Mouse (Mus musculus): Measurements from ENCODE around the gene Pex5. TPM values are rescaled to one million over a fixed set of nuclear protein-coding genes. Genes with fewer than 3 reads are reported as not detected.

Gene Pex5
- polyA plus RNA-seq, 1 experiment from 2014 or later: 63.8 TPM

- H3K9ac ChIP-seq (replicated peaks; ENCODE audit: low read length): no peak overlapping the region
- no peaks in the 10 kb centered on the region for H3K36me3 ChIP-seq (ENCODE audit: control insufficient read depth, insufficient read depth, low read length)
- ATAC-seq (ENCODE audit: low FRiP score, low TSS enrichment) (no peak), DNase-seq (no peak)
- no peak overlapping the region for H3K4me3 ChIP-seq (replicated peaks; ENCODE audit: low read depth, low read length)
- H3K4me2 ChIP-seq (ENCODE audit: low read length): no peak overlapping the region
- H3K27me3 ChIP-seq (ENCODE audit: control insufficient read depth, insufficient read depth, low read length): no peaks in the 10 kb centered on the region
- 62% methylated on average over 1 of the region's 1 CpGs for whole genome bisulfite sequencing
- no peak overlapping the region for H3K27ac ChIP-seq (replicated peaks; ENCODE audit: low read depth, low read length)
- no peaks in the 10 kb centered on the region for H3K4me1 ChIP-seq (ENCODE audit: control insufficient read depth, insufficient read depth, low read length)
- H3K9me3 ChIP-seq (ENCODE audit: control insufficient read depth, low read length): no peaks in the 10 kb centered on the region
Observed at GRCm38 (mm10) chr6:124424068-124424498, 9.2 kb upstream of the Pex5 start.

GRCm38 (mm10) chr6:124418686-124419085, 3.8 kb upstream of the Pex5 start:
- 88% methylated on average over 3 of the region's 3 CpGs for WGBS
- DNase-seq: no peak
- H3K4me1 ChIP-seq (ENCODE audit: control insufficient read depth, insufficient read depth, low read length): peaks cover 7% of the 10 kb centered on the region; the same call in 1 of the 2 replicates
- H3K9ac ChIP-seq (replicated peaks; ENCODE audit: low read length): no peak overlapping the region
- H3K9me3 ChIP-seq (ENCODE audit: control insufficient read depth, low read length): no peaks in the 10 kb centered on the region
- no peaks in the 10 kb centered on the region for H3K36me3 ChIP-seq (ENCODE audit: control insufficient read depth, insufficient read depth, low read length)
- H3K4me2 ChIP-seq (ENCODE audit: low read length): no peak overlapping the region
- no peak overlapping the region for H3K4me3 ChIP-seq (replicated peaks; ENCODE audit: low read depth, low read length)
- no peak overlapping the region for H3K27ac ChIP-seq (replicated peaks; ENCODE audit: low read depth, low read length)
- H3K27me3 ChIP-seq (ENCODE audit: control insufficient read depth, insufficient read depth, low read length): no peaks in the 10 kb centered on the region
- ATAC-seq (ENCODE audit: low FRiP score, low TSS enrichment): no peak

- Histone ChIP-seq H3K36me3 (ENCODE audit: control insufficient read depth, insufficient read depth, low read length) (peaks cover 18% of the 10 kb centered on the region), H3K4me1 (ENCODE audit: control insufficient read depth, insufficient read depth, low read length) (peaks cover 16% of the 10 kb centered on the region), H3K4me3 (replicated peaks; ENCODE audit: low read depth, low read length) (peak overlapping the region; percentile 90), H3K27me3 (ENCODE audit: control insufficient read depth, insufficient read depth, low read length) (no peaks in the 10 kb centered on the region), H3K4me2 (ENCODE audit: low read length) (peak overlapping the region; percentile 82), H3K9me3 (ENCODE audit: control insufficient read depth, low read length) (no peaks in the 10 kb centered on the region), H3K9ac (replicated peaks; ENCODE audit: low read length) (peak overlapping the region; percentile 84), H3K27ac (replicated peaks; ENCODE audit: low read depth, low read length) (peak overlapping the region; percentile 80)
- WGBS: 5% methylated on average over 21 of the region's 21 CpGs
- DNase-seq: peak; percentile 78
- ATAC-seq (ENCODE audit: low FRiP score, low TSS enrichment): peak; percentile 59
Observed at GRCm38 (mm10) chr6:124415347-124416088, 651 bp upstream of the Pex5 start.

- ATAC-seq (ENCODE audit: low FRiP score, low TSS enrichment) (peak; percentile 64), DNase-seq (peak; percentile 71)
- H3K27me3 ChIP-seq (ENCODE audit: control insufficient read depth, insufficient read depth, low read length): no peaks in the 10 kb centered on the region
- no peaks in the 10 kb centered on the region for H3K9me3 ChIP-seq (ENCODE audit: control insufficient read depth, low read length)
- peaks cover 16% of the 10 kb centered on the region for H3K4me1 ChIP-seq (ENCODE audit: control insufficient read depth, insufficient read depth, low read length)
- H3K4me2 ChIP-seq (ENCODE audit: low read length): peak overlapping the region; percentile 82
- peak overlapping the region; percentile 90 for H3K4me3 ChIP-seq (replicated peaks; ENCODE audit: low read depth, low read length)
- 2% methylated on average over 45 of the region's 45 CpGs for WGBS
- peak overlapping the region; percentile 80 for H3K27ac ChIP-seq (replicated peaks; ENCODE audit: low read depth, low read length)
- H3K9ac ChIP-seq (replicated peaks; ENCODE audit: low read length): peak overlapping the region; percentile 84
- H3K36me3 ChIP-seq (ENCODE audit: control insufficient read depth, insufficient read depth, low read length): peaks cover 24% of the 10 kb centered on the region
Observed at GRCm38 (mm10) chr6:124414150-124414926, 529 bp downstream of the Pex5 start.

- Histone ChIP-seq H3K9me3 (ENCODE audit: control insufficient read depth, low read length) (no peaks in the 10 kb centered on the region), H3K4me2 (ENCODE audit: low read length) (peak overlapping the region; percentile 82), H3K9ac (replicated peaks; ENCODE audit: low read length) (peak overlapping the region; percentile 84), H3K4me3 (replicated peaks; ENCODE audit: low read depth, low read length) (peak overlapping the region; percentile 90), H3K4me1 (ENCODE audit: control insufficient read depth, insufficient read depth, low read length) (peaks cover 16% of the 10 kb centered on the region), H3K27me3 (ENCODE audit: control insufficient read depth, insufficient read depth, low read length) (no peaks in the 10 kb centered on the region), H3K36me3 (ENCODE audit: control insufficient read depth, insufficient read depth, low read length) (peaks cover 30% of the 10 kb centered on the region), H3K27ac (replicated peaks; ENCODE audit: low read depth, low read length) (peak overlapping the region; percentile 80)
- WGBS: 65% methylated on average over 3 of the region's 3 CpGs
- DNase-seq: no peak
- ATAC-seq (ENCODE audit: low FRiP score, low TSS enrichment): no peak
Observed at GRCm38 (mm10) chr6:124413770-124414149, 1.1 kb downstream of the Pex5 start.

- Histone ChIP-seq H3K9ac (replicated peaks; ENCODE audit: low read length) (no peak overlapping the region), H3K27me3 (ENCODE audit: control insufficient read depth, insufficient read depth, low read length) (no peaks in the 10 kb centered on the region), H3K27ac (replicated peaks; ENCODE audit: low read depth, low read length) (no peak overlapping the region), H3K9me3 (ENCODE audit: control insufficient read depth, low read length) (no peaks in the 10 kb centered on the region), H3K4me3 (replicated peaks; ENCODE audit: low read depth, low read length) (no peak overlapping the region), H3K4me1 (ENCODE audit: control insufficient read depth, insufficient read depth, low read length) (peaks cover 6% of the 10 kb centered on the region), H3K4me2 (ENCODE audit: low read length) (no peak overlapping the region), H3K36me3 (ENCODE audit: control insufficient read depth, insufficient read depth, low read length) (peaks cover 80% of the 10 kb centered on the region)
- 94% methylated on average over 5 of the region's 5 CpGs for WGBS
- DNase-seq: no peak
- no peak for ATAC-seq (ENCODE audit: low FRiP score, low TSS enrichment)
Observed at GRCm38 (mm10) chr6:124408355-124408754, 6.5 kb downstream of the Pex5 start.

GRCm38 (mm10) chr6:124407180-124407579, 7.7 kb downstream of the Pex5 start:
- Histone ChIP-seq H3K4me3 (replicated peaks; ENCODE audit: low read depth, low read length) (no peak overlapping the region), H3K36me3 (ENCODE audit: control insufficient read depth, insufficient read depth, low read length) (peaks cover 86% of the 10 kb centered on the region), H3K4me2 (ENCODE audit: low read length) (no peak overlapping the region), H3K4me1 (ENCODE audit: control insufficient read depth, insufficient read depth, low read length) (no peaks in the 10 kb centered on the region), H3K9me3 (ENCODE audit: control insufficient read depth, low read length) (no peaks in the 10 kb centered on the region), H3K27ac (replicated peaks; ENCODE audit: low read depth, low read length) (no peak overlapping the region), H3K9ac (replicated peaks; ENCODE audit: low read length) (no peak overlapping the region), H3K27me3 (ENCODE audit: control insufficient read depth, insufficient read depth, low read length) (no peaks in the 10 kb centered on the region)
- ATAC-seq (ENCODE audit: low FRiP score, low TSS enrichment): no peak
- no peak for DNase-seq

- H3K27ac ChIP-seq (replicated peaks; ENCODE audit: low read depth, low read length): no peak overlapping the region
- peaks cover 86% of the 10 kb centered on the region for H3K36me3 ChIP-seq (ENCODE audit: control insufficient read depth, insufficient read depth, low read length)
- H3K4me1 ChIP-seq (ENCODE audit: control insufficient read depth, insufficient read depth, low read length): no peaks in the 10 kb centered on the region
- no peak overlapping the region for H3K4me2 ChIP-seq (ENCODE audit: low read length)
- ATAC-seq (ENCODE audit: low FRiP score, low TSS enrichment) (no peak), DNase-seq (no peak)
- H3K9me3 ChIP-seq (ENCODE audit: control insufficient read depth, low read length): no peaks in the 10 kb centered on the region
- H3K9ac ChIP-seq (replicated peaks; ENCODE audit: low read length): no peak overlapping the region
- no peaks in the 10 kb centered on the region for H3K27me3 ChIP-seq (ENCODE audit: control insufficient read depth, insufficient read depth, low read length)
- no peak overlapping the region for H3K4me3 ChIP-seq (replicated peaks; ENCODE audit: low read depth, low read length)
- WGBS: 95% methylated on average over 10 of the region's 10 CpGs
Observed at GRCm38 (mm10) chr6:124406326-124406725, 8.5 kb downstream of the Pex5 start.
